Mouse (Mus musculus): ENCODE data around the gene Hapln1.

The Hapln1 gene

DNA sequence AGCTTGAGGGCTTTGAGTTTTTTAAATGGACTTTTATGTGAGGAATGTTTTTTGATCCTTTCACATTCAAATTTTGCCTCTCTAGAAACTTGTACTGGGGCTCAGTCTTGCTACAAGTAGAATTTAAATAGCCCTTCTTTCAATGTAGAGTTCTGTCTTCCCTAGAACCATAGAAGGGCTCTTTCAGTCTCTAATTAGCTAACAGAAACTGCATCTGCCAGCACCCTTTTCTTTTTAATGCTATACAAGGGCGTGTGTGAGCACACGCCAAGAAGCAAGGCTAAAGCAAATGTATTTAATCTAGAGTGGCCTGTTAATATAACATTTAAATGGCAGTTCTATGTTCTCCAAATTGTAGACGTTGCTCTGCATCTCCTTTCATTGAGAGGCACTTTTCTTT lies 67.8 kb downstream of the Hapln1 start:
- WGBS = 33% methylated on average over 3 of the region's 3 CpGs

- WGBS = 84% methylated on average over 3 of the region's 3 CpGs
Measured at GRCm38 (mm10) chr13:89619064-89619463, 79.5 kb downstream of the Hapln1 start.

DNA sequence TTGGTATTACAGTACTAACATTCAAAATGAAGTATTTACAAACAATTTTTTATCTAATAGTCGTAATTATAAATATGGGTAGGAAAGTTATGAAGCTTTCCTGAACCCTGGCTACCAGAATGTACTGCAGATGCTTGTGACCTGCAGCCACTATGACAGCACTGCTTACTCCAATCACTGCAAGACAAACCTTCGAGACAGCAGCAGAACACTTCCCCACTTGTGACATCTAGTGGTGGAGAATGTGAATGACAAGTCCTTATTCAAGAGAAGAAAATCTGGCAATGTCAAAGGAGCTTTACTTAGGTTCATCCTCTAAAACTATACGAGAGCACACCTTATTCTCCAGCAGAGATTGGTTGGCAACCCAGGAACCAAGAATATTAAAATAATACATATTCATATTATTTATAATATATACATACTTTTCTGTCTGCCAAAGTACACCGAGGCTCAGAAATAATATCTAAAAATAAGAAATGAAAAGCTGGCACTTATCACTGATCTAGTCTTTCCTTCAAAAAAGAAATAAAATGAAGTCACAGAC lies 94.6 kb downstream of the Hapln1 start:
- 20% methylated on average over 4 of the region's 4 CpGs for WGBS

DNA sequence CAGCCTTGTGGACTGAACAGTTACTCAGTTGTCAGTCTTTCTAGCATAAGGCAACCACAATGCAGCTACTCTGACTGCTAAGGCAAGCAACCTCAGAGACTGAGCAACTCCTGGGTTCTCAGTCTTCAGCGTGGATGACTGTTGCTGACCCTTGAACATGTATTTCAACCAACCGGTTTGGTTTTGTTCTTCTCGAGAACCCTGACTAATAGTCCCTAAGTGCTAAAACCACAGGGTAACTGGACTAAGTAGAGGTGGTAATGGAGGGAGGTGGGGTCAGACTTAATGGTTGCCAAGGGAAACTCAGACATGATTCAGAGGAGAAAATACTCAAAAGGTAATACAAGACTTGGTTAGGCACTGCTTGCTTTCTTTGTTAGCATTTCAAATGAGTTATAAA lies 97.4 kb downstream of the Hapln1 start:
- 91% methylated on average over 3 of the region's 3 CpGs for WGBS

- WGBS = 82% methylated on average over 2 of the region's 2 CpGs
Measured at GRCm38 (mm10) chr13:89645589-89645988, 106.0 kb downstream of the Hapln1 start.

- WGBS = 35% methylated on average over 1 of the region's 1 CpGs
Measured at GRCm38 (mm10) chr13:89652773-89653172, 113.2 kb downstream of the Hapln1 start.

DNA sequence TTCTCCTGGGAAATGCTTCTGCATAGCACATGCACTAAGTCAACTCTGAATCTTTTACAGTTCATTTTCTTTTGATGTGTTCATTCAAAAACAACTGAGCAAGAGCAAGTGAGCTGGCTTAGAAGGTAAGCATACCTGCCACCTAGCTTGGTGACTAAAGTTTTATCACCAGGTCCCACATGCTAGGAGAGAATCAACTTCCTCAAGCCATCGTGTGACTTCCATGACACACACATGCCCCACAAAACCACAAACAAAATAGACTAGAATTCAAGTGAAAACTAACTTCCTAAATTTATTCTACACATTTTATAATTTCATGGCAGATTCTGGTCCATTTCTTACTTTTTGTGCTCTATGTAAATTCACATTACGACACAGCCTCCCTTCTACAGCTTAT lies 113.7 kb downstream of the Hapln1 start:
- 87% methylated on average over 2 of the region's 2 CpGs for WGBS

GRCm38 (mm10) chr13:89657046-89657445 lies 117.5 kb downstream of the Hapln1 start:
- WGBS = 56% methylated on average over 11 of the region's 11 CpGs

All from cerebral cortex, adult 2 months (tissue).